Mouse (Mus musculus): ENCODE results near the gene Ddx20.
"Not testable (repeated sequence)": the region's sequence is repeated elsewhere in the genome, so short reads cannot be mapped to it uniquely, and the experiment has no call there.

The Ddx20 gene

DNA sequence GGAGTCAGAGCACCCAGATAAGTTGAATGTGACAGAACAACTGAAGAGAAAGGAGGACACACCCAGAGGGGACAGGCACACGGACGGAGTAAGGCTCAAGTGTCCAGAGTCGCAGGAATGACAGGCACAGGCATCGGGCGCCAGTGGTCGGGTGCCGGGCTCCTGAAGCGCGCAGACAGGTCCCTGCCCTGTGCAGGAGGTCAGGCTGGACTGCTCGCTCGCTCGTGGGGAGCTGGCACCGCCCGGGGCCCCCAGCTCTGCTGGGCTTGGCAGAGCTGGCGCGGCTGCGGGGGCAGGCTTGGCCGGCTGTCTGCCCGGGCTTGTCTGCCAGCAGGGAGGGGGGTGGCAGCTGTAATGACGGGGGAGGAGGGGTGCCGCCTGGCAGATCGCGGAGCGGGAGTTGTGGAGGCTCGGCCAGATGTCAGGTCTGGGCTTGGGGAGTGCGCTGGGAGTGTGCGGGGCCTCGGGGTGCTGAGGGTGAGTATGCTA lies 17.7 kb upstream of the Ddx20 start:
- peak; percentile 85 to 88 for DNase-seq (ENCODE audit: low spot score in 2 of 2)

DNA sequence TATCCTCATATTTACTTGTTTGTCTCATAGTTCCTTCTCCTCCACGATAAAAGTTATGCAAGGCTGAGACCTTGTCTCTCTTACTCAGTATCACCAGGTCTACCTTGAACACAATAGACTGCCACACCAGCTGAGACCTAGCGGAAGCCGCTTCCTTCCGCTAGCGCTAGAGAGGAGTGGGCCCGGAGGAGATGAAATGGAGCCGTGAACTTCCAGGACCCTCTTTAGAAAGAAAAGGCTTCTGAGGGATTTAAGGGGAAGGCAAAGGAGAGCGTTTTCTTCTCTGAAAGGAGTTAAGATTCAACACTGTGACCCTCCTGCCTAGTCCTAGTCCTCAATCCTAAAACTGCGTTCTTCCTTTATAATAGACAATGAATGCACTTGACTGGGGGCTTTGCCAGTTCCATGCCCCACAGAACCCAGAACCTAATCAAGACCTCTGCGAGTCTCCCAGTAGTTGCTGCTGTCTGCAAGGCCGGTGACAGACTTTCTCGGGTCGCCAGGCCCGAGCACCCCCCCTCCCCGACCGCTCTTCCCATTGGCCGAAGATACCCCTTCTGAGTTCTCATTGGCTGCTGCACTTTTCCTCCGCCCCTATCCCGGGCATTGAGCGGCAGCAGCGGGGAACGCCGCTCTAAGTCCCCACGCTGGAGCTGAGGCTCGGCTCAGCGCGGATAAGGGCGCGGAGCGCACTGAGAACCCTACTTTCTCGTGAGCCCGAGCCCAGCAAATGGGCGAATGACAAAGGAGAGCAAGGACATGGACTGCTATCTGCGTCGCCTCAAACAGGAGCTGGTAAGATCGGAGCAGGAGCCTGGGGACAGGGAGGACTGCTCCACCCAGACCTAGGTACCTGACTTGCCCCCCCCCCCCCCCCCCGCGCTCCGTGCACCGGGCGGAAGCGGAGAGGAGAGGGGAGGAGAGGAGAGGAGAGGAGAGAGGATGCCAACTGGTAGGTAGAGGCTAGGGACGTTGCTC lies 16.9 kb upstream of the Ddx20 start, which contains the start of gene Inka2:
Gene Inka2, plus strand, starts transcription at position 569 of the 978 bp plus-strand sequence.
- peak; percentile 80 to 83 for DNase-seq (ENCODE audit: low spot score in 2 of 2)

DNA sequence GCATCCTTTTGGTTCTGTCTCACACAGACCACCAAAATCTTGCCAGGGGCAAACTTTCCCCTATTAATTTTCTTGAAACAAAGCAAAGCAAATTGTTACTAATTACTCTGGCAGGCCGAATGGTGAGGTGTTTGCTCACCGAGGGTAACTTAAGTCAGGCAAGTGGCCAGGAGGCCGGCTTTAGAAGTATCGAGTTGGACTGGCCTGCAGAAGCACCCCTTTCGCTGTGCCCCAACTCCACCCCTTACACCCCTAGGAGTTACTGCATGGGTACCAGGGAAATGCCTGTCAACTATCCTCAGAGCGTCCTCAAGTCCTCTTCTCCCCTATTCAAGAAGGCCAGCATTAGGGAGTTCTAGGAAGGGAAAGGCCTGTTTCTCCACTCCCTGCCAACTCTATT lies 16.2 kb upstream of the Ddx20 start:
- DNase-seq (ENCODE audit: low spot score in 2 of 2), result no peak

DNA sequence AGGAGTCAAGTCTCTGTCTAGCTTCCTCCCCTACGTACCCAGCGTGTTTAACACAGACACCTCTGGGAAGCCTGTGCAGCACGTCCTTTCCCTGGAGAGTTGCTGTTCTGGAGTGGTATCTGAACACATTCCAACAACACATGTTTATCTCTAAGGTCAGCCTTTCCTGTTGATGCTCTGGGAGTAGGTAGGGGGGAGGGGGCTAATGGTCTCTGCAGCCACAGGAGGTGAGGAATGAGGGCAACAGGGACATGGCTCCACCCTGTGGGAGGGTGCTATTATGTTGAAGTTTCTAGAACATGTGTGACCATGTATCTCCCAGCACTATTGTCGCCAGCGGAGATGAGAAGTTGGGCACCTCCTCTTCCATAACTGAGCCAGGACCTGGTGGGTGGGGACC lies 14.0 kb upstream of the Ddx20 start:
- no peak for DNase-seq (ENCODE audit: low spot score in 2 of 2)

DNA sequence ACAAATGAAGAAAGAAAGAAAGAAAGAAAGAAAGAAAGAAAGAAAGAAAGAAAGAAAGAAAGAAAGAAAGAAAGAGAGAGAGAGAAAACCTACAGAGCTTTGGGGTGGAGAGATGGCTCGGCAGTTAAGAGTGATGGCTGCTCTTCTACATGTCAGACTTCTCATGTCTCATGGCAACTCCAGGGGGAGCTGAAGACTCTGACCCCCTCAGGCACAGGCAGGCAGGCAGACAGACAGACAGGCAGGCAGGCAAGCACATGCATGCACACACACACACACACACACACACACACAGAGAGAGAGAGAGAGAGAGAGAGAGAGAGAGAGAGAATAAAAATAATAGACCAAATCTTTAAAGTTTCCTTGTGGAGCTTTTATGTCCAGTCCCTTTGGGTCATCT lies 13.4 kb upstream of the Ddx20 start:
- DNase-seq (ENCODE audit: low spot score in 2 of 2), result not testable (repeated sequence)

DNA sequence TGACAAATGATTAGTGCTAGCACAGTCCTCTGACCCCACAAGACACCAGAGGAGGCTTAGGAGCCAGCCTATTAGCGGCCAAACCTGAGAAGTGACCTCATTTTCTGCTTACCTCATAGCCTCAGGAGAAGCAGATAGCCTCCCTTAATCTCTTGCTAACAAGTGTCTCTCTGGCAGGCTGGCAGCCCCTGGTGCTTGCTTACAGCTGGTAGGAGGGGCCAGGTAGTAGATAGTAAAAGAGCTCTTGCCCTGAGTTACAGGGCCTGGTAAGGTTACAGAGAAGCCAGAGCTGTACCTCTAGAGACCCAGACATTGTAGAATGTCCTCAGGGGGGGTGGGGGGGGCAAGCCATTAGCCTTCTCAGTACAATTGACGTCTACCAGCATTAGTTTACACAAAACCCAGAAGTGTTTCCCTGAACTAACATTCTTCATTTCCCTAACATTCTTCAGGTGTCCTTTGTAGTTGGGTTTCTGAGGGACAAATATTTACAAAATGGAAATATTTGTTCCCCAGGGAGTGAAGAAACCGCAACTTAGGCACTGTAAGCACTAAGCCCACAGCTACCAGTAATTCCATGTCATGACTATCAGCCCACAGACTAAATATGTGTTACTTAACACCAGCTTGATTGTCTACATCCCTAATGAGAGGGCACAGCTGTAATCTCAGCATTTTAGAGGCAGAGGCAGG lies 12.0 kb upstream of the Ddx20 start:
- no peak for DNase-seq (ENCODE audit: low spot score in 2 of 2)

DNA sequence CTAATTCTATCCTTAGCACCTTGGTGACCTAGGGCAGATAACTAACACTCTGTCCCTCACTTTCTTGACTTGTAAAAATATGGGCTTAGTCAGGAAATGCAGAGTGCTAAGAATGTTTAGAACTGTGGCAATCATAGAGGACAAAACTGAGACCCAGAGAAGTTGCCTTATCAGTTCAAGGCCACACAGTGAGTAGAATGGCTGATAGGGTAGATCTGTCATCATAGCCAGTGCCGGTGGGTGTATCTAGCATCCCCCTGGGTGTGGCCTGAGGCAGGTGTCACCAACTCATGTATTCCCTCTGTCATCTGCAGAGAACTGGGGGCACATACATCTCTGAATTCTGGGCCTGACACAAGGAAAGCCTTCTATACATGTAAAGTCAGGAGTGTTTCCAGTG lies 10.9 kb upstream of the Ddx20 start:
- no peak for DNase-seq (ENCODE audit: low spot score in 2 of 2)

DNA sequence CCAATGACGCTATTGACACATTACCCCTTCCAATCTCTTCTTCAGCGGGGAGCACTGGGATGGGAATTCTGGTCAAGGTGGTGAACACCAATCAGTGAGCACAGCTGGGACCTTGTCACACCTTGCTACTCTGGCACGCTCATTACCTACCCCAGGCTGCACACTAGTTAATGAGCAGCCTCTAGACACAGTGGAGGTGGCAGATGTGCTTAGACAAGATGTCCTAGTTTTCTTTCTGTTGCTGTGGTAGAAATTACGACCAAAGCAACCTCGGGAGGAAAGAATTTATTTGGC lies 9.7 kb upstream of the Ddx20 start:
- DNase-seq (ENCODE audit: low spot score in 2 of 2), result no peak

DNA sequence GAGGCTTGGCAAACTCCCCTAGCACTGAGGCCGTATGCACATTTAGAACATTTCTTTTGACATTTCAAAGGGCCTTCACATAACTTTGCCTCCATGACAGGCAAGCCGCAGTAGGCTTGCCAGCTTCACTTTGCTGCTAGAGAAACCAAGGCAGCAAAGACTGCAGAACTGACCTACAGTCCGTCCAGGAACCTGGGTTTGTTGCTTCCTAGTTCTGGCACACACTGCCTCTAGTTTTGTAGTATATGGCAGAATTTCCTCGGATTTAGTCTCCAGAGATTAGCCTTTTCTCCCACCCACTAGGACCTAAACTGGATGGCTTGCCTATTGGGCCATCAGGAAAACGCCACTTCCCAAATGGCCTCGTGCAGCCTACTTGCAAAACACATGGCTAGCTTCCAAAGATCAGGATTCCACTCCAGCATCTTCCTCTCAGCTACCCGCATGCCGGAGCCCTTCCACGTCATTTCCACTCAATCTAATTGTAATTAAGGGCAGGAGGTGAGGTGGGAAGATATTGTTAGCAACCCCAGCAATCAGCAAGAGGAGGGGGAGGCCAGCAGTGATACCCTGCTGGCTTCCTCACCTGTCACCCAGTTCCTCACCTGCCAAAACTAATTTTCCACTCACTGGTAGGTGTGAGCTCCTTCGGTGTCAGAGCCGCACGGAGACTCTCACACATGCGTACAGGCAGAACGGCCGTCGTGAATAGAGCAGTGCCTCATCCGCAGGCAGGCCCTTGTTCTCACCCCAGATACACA lies 9.2 kb upstream of the Ddx20 start:
- peak in 1 of 2 experiments; percentile 18 for DNase-seq (ENCODE audit: low spot score in 2 of 2)

DNA sequence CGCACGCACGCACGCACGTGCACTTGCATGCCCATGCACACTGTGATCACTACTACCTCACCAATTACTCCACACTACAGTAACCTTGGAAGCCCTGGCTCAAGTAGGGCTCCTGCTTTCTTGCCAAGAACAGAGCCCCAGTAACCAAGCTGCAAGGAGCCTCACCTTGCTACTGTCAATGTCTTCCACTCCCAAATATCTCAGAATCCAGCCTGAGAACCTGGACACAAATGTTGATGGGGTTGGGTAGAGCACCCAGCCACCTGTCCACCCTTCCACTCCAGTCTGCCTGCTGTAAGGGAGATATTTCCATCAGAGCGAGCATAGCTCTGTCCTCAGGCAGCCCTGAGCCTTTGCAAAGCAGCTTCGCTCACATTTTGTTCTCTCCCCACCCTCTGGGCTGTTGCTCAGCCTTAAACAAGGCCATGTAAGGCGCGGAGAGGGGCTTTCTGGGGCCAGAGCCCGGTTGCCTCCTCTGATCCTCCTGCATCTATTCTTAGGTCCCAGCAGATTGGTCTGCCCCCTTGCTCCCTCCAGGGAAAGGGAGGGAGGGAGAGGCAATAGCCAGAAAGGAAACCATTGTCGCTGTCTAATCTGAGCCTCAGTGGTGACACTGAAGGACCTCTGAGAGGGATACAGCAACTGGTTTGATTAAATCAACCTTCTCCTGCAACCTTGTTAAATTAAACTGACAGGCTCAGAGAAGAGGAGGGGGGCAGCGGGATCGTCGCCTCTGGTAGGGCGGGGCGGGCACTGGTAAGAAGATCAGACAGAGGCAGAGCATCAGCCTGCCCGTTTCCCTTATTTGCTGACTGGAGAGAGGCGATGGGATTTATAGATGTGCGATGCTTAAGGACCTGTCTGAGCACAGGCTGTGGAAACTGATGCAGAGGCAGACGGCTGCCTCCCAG lies 8.4 kb upstream of the Ddx20 start:
- DNase-seq (ENCODE audit: low spot score in 2 of 2), result no peak

DNA sequence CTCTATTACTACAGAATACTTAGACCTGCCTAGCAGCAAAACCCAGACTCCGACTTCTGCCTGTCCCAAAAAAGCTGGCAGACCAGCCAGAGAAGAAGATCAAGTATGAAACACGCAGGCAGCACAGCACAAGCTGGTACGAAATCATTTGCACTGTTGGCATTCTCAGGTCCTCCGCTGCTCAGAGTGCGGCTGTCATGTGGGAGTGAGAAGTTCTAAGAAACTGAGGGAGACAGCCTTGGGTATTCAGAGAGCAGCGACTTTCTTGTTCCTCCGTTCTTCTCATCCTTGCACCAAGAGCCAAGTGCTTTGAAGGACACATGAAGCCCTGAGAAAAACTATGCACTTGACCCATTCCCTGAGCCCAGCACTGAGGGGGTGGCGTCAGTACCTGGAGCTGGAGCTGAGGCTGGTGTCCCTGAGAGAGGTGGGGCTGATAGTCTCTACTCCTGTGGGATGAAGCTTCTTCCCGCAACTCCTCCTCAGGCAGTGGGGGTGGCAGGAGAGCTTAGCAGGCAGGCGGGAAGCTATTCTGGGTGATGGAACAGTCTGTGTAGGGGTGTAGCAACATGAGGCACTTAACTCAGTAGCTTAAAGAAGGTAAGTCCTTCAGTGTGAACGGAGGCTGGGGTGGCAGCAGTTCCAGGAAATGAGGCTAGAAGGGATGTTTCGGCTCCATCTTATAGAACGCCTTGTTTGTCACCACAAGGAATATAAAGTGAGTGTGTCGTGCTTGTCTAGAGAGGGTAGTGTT lies 6.1 kb upstream of the Ddx20 start:
- DNase-seq (ENCODE audit: low spot score in 2 of 2), result peak; percentile 85 to 89

DNA sequence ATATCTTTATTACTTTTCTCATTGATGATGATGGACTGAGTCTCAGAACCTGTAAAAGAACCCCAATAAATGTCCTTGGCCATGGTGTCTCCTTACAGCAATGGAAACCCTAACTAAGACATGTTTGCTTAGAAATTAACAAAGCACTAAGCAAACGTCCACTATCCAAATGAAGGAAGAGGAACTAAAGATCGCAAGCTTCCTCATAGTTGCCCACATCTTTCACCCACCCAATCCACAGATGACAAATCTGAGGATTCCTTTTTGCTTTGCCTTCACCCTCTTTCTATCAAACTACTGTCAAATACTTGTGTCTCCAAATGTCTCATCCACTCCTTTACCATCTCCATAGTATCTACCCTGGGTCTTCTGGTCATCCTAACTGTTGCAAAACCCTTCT lies 1.2 kb upstream of the Ddx20 start:
- no peak for DNase-seq (ENCODE audit: low spot score in 2 of 2)

DNA sequence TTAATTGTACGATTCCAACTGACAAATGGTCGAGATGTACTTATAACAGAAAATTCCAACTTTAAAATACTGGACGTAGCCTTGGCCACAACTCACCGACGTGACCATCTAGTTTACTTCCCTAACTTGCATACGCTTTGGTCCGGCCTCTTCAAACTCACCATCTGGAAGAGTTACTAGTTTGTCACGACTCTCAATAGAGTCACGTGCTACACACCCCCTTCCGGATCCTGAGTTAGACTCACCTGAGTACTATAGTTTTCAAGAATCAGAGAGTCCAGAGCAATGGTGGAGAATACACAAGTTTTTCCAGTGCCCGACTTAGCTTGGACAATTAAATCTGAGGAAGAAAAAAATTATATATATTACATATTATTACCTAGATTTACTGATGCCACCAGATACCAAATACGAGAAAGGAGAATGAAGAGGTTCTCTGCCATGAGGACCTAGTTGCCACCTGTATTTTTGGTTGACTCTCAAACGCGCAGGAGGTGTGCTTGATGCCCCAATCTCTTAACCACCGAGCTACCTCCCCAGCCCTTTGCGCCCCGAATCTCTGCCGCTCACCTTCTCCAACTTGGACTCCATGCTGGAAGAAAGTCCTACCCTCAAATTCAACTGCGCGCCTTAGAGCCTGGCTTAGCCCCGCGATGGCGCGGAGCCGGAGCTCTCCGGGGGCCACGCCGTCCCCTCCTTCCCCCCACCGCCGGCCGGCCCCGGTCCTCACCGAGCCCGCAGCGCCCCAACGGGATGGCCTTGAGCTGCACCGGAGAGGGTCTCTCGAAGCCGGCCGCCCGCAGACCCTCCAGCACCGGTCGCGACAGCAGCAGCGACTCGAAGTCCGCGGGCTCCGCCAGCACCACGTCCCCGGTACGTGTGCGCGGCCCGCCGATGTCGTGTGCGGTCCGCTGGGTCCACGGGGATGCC lies 715 bp downstream of the Ddx20 start:
- no peak for DNase-seq (ENCODE audit: low spot score in 2 of 2)

DNA sequence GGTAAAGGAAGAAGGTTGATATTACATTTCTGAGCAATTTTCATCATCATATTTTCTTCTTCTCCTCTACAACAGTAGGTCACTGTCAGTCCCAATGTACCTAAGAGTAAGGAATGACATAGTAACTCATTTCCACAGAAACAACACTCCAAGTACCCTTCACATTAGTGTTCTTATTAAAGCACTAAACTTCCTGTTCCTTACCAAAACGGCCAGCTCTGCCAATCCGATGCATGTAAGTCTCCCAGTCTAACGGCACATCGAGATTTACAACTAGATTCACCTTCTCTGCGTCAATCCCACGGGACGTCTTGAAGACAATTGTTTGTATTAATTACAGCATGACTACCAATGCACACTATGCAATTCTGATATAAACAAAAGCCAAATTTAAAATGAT lies 7.0 kb downstream of the Ddx20 start:
- DNase-seq (ENCODE audit: low spot score in 2 of 2), result no peak

DNA sequence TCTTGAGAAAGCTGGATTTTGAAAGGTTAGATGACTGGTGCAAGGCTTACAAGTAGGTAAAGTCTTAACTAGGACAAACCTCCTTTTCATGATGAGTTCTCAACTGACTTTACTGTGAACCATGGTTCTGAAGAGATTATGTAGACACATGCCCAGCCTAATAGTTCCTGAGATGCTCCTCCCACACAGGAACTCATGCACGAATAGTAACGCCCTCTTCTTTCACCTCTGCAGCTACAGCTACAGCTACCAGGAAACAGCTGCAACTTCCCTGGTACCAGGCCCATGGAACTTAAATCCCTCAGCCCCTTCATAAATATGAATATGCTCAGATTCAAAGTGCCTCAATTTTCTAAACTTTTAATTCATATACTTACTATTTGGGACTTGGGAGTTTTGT lies 11.4 kb downstream of the Ddx20 start:
- DNase-seq (ENCODE audit: low spot score in 2 of 2), result no peak

DNA sequence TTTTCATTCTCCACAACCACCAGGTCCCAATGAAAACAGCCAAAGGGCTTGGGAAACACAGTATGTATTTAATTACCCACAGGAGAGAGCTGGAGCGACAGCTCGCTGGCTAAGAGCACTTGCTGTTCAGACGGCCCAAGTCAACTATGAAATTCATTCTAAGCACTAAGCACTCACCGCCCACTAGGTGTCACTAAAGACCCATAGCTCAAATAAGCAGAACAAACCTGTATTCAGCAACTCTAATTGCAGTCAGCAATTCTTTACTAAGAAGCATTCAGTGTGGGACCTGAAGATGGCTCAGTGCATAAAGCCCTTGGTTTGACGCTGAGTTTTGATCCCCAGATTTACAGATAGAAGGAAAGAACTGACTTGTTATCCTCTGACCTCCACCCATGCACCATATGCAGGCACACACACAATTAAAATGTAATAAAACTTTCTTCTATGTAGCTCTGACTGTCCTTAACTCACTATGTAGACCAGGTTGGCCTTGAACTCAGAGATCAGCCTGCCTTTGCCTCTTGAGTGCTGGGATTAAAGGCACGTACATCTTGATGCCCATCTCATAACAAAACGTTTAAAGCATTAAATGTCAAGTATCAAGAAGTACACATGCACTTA lies 12.7 kb downstream of the Ddx20 start:
- DNase-seq (ENCODE audit: low spot score in 2 of 2), result peak; percentile 78 to 79

DNA sequence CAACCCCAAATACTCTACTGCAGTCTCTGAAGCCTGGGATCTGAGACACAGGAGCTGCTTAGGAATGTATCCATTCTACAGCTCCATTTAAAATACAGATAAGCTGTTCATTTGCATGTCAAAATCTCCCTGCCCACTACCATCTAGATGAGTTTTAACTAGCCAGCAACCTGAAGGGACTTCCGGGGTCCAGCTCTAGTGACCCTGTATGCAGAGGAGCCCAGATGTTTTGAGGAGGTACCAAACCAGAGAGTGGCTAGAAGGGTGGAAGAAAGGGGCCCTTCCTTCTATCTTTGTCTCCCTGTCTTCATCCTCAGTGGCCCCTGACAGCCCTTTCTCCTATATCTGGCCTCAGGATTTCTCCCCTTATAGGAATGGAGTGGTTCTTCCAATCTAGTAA lies 16.6 kb downstream of the Ddx20 start:
- DNase-seq (ENCODE audit: low spot score in 2 of 2), result no peak

DNA sequence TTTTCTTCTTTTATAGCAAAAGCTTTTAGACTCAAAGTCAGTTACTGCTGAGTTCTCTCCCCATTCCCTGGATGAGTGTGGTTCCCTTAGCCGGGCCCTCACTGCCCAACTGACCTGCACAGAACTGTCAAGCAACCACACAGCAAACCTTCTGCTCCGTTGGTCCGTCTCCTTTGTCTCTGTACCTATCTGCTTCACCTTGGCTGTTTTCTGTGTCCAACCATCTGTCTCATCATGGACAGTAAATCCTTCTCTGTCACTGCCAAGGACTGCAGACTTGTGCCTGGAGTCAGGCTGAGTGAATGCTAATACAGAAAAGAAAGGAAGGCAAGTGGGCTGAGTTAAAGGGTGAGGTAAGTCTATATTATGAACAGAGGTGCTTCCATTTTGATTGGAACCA lies 17.6 kb downstream of the Ddx20 start:
- no peak for DNase-seq (ENCODE audit: low spot score in 2 of 2)

DNA sequence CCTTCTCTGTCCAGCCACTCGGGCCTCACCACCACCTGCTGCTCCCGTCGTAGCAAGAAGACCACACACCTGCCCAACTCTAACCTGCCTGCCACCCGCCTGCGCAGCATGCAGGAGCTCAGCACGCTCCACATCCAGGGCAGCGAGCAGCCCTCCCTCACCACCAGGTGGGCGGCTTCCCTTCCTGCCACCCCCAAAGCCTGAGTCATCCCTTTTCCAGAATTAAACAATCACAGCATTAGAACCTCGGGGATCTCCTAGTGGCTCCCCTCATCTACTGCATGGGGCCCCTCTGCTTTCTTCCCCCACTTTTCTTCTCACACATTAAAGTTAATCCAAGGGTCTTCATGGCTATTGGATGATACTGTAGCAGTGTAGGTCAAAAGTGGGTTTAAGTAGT lies 19.2 kb downstream of the Ddx20 start:
- peak; percentile 64 to 67 for DNase-seq (ENCODE audit: low spot score in 2 of 2)

All from right cerebral cortex, adult 2 months (tissue).